Mouse (Mus musculus): ENCODE measurements around the gene Hs3st3a1. TPM values are rescaled to one million over a fixed set of nuclear protein-coding genes. Genes with fewer than 3 reads are reported as not detected.
A peak's percentile ranks its signal among the peaks of the same experiment; 100 is the strongest.

Gene Hs3st3a1
- polyA plus RNA-seq, 1 experiment: 1.8 TPM

DNA sequence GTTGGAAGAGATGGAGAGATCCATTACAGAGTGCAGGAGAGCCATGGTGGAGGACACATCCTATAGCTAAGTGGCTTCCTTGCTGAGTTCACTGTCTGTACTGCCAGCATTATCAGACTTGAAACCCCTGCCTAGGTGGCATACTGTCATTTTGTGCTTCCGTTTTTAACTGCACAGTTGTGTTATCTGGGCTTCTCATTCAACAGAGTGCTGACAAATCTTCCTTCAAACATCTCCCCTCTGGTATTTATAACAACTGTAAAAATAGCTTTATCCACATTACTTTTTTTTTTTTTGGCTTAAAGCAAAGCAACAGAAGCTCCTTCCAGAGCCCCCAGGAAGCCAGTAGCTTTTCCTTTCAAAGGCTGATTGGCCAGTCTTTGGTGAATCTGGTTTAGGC is 10.1 kb downstream of the Hs3st3a1 start:
- no peaks in the 10 kb centered on the region for H3K79me2 ChIP-seq (ENCODE audit: control insufficient read depth, insufficient read depth)
- H3K4me3 ChIP-seq: no peak overlapping the region
- H3ac ChIP-seq (ENCODE audit: control insufficient read depth, insufficient read length): no peak overlapping the region
- TF ChIP-seq MYOD1 (IDR thresholded peaks at IDR 0.05; ENCODE audit: control insufficient read depth in 1 of 3, insufficient read length in 2 of 3, low read depth in 2 of 3): no peak
- no peak for TF ChIP-seq CEBPB (IDR thresholded peaks at IDR 0.05; ENCODE audit: insufficient read depth, poor library complexity, severe bottlenecking)
- no peak for TF ChIP-seq POLR2A (IDR thresholded peaks at IDR 0.05; ENCODE audit: insufficient read length, low read depth)
- TF ChIP-seq MAX (IDR thresholded peaks at IDR 0.05; ENCODE audit: low read depth): no peak
- TF ChIP-seq TCF12 (IDR thresholded peaks at IDR 0.05; ENCODE audit: insufficient read depth, poor library complexity, severe bottlenecking): no peak
- TF ChIP-seq MYOG (IDR thresholded peaks at IDR 0.05; ENCODE audit: control insufficient read depth in 1 of 3, insufficient read depth in 1 of 3, insufficient read length in 2 of 3, low read depth in 2 of 3): no peak
- TF ChIP-seq TCF3 (IDR thresholded peaks at IDR 0.05; ENCODE audit: insufficient read length, low read depth): no peak
- TF ChIP-seq E2F4 (IDR thresholded peaks at IDR 0.05; ENCODE audit: insufficient read depth): no peak
- no peak for TF ChIP-seq POLR2AphosphoS2 (IDR thresholded peaks at IDR 0.05; ENCODE audit: insufficient read length, low read depth)
- TF ChIP-seq SRF (IDR thresholded peaks at IDR 0.05; ENCODE audit: control insufficient read depth, insufficient read length, low read depth): no peak
- TF ChIP-seq USF1 (IDR thresholded peaks at IDR 0.05; ENCODE audit: low read depth): no peak
- TF ChIP-seq REST (IDR thresholded peaks at IDR 0.05; ENCODE audit: insufficient read depth, insufficient read length): no peak
- no peaks in the 10 kb centered on the region for H3K27me3 ChIP-seq (ENCODE audit: control insufficient read depth, insufficient read depth, insufficient read length)
- no peaks in the 10 kb centered on the region for H3K36me3 ChIP-seq (ENCODE audit: control insufficient read depth, insufficient read depth)
- no peak overlapping the region for H3K4me2 ChIP-seq (ENCODE audit: low read depth)

GRCm38 (mm10) chr11:64448586-64449315 is 13.6 kb downstream of the Hs3st3a1 start:
- Histone ChIP-seq H3K27me3 (ENCODE audit: control insufficient read depth, insufficient read depth, insufficient read length) (no peaks in the 10 kb centered on the region), H3K79me2 (ENCODE audit: control insufficient read depth, insufficient read depth) (no peaks in the 10 kb centered on the region), H3K4me3 (no peak overlapping the region), H3K36me3 (ENCODE audit: control insufficient read depth, insufficient read depth) (no peaks in the 10 kb centered on the region), H3ac (ENCODE audit: control insufficient read depth, insufficient read length) (no peak overlapping the region), H3K4me2 (ENCODE audit: low read depth) (no peak overlapping the region)
- TF ChIP-seq SRF (IDR thresholded peaks at IDR 0.05; ENCODE audit: control insufficient read depth, insufficient read length, low read depth): no peak

DNA sequence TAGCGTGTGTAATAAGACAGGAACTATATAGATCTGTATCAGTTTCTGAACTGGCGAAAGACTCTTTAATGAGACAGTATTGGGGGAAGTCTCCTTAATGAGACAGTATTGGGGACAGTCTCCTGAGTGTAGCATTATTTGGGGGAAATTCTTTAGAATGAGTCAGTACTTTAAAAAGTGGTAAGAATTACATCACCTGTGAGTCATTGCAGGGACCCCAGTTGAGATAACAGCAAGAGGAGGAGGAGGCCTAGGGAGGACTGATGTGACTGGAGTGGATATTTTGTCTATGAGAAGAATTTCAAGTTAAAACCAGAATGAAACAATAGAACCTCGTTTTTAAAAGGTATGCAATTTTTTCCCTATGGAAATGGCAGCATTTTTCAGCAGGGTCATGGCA is 26.6 kb downstream of the Hs3st3a1 start:
- TF ChIP-seq CEBPB (IDR thresholded peaks at IDR 0.05; ENCODE audit: insufficient read depth, poor library complexity, severe bottlenecking) (0 out of 2 replicates have a peak, but pooled peaks have one; percentile 9), REST (IDR thresholded peaks at IDR 0.05; ENCODE audit: insufficient read depth, insufficient read length) (no peak)

GRCm38 (mm10) chr11:64468737-64469136 is 33.6 kb downstream of the Hs3st3a1 start:
- Histone ChIP-seq H3ac (ENCODE audit: control insufficient read depth, insufficient read length) (no peak overlapping the region), H3K4me2 (ENCODE audit: low read depth) (peak overlapping the region; percentile 62), H3K36me3 (ENCODE audit: control insufficient read depth, insufficient read depth) (no peaks in the 10 kb centered on the region), H3K4me3 (no peak overlapping the region), H3K79me2 (ENCODE audit: control insufficient read depth, insufficient read depth) (no peaks in the 10 kb centered on the region), H3K27me3 (ENCODE audit: control insufficient read depth, insufficient read depth, insufficient read length) (no peaks in the 10 kb centered on the region)
- TF ChIP-seq REST (IDR thresholded peaks at IDR 0.05; ENCODE audit: insufficient read depth, insufficient read length) (no peak), MYOD1 (IDR thresholded peaks at IDR 0.05; ENCODE audit: control insufficient read depth in 1 of 3, insufficient read length in 2 of 3, low read depth in 2 of 3) (peak in 1 of 3 experiments; percentile 27)

More for the DNA sequence above, 26.6 kb downstream of the Hs3st3a1 start:
- Histone ChIP-seq H3K4me3 (no peak overlapping the region), H3K27me3 (ENCODE audit: control insufficient read depth, insufficient read depth, insufficient read length) (no peaks in the 10 kb centered on the region), H3K79me2 (ENCODE audit: control insufficient read depth, insufficient read depth) (no peaks in the 10 kb centered on the region), H3ac (ENCODE audit: control insufficient read depth, insufficient read length) (no peak overlapping the region), H3K36me3 (ENCODE audit: control insufficient read depth, insufficient read depth) (no peaks in the 10 kb centered on the region), H3K4me2 (ENCODE audit: low read depth) (peak overlapping the region; percentile 19)

- TF ChIP-seq CEBPB (IDR thresholded peaks at IDR 0.05; ENCODE audit: insufficient read depth, poor library complexity, severe bottlenecking): no peak
- no peak for TF ChIP-seq REST (IDR thresholded peaks at IDR 0.05; ENCODE audit: insufficient read depth, insufficient read length)
- no peak for TF ChIP-seq MAX (IDR thresholded peaks at IDR 0.05; ENCODE audit: low read depth)
- TF ChIP-seq POLR2AphosphoS2 (IDR thresholded peaks at IDR 0.05; ENCODE audit: insufficient read length, low read depth): no peak
- no peak for TF ChIP-seq MYOD1 (IDR thresholded peaks at IDR 0.05; ENCODE audit: control insufficient read depth in 1 of 3, insufficient read length in 2 of 3, low read depth in 2 of 3)
- no peak for TF ChIP-seq TCF12 (IDR thresholded peaks at IDR 0.05; ENCODE audit: insufficient read depth, poor library complexity, severe bottlenecking)
- no peaks in the 10 kb centered on the region for H3K79me2 ChIP-seq (ENCODE audit: control insufficient read depth, insufficient read depth)
- no peaks in the 10 kb centered on the region for H3K27me3 ChIP-seq (ENCODE audit: control insufficient read depth, insufficient read depth, insufficient read length)
- no peaks in the 10 kb centered on the region for H3K36me3 ChIP-seq (ENCODE audit: control insufficient read depth, insufficient read depth)
- no peak overlapping the region for H3ac ChIP-seq (ENCODE audit: control insufficient read depth, insufficient read length)
- H3K4me3 ChIP-seq: no peak overlapping the region
- no peak overlapping the region for H3K4me2 ChIP-seq (ENCODE audit: low read depth)
These were observed 35.6 kb downstream of the Hs3st3a1 start for GRCm38 (mm10) chr11:64470689-64471088.

- no peaks in the 10 kb centered on the region for H3K36me3 ChIP-seq (ENCODE audit: control insufficient read depth, insufficient read depth)
- TF ChIP-seq POLR2A (IDR thresholded peaks at IDR 0.05; ENCODE audit: insufficient read length, low read depth): no peak
- no peak for TF ChIP-seq USF1 (IDR thresholded peaks at IDR 0.05; ENCODE audit: low read depth)
- TF ChIP-seq TCF3 (IDR thresholded peaks at IDR 0.05; ENCODE audit: insufficient read length, low read depth): no peak
- no peak for TF ChIP-seq CEBPB (IDR thresholded peaks at IDR 0.05; ENCODE audit: insufficient read depth, poor library complexity, severe bottlenecking)
- no peak for TF ChIP-seq MAX (IDR thresholded peaks at IDR 0.05; ENCODE audit: low read depth)
- no peak for TF ChIP-seq POLR2AphosphoS2 (IDR thresholded peaks at IDR 0.05; ENCODE audit: insufficient read length, low read depth)
- no peak for TF ChIP-seq E2F4 (IDR thresholded peaks at IDR 0.05; ENCODE audit: insufficient read depth)
- no peak for TF ChIP-seq TCF12 (IDR thresholded peaks at IDR 0.05; ENCODE audit: insufficient read depth, poor library complexity, severe bottlenecking)
- no peak for TF ChIP-seq MYOD1 (IDR thresholded peaks at IDR 0.05; ENCODE audit: control insufficient read depth in 1 of 3, insufficient read length in 2 of 3, low read depth in 2 of 3)
- no peak for TF ChIP-seq MYOG (IDR thresholded peaks at IDR 0.05; ENCODE audit: control insufficient read depth in 1 of 3, insufficient read depth in 1 of 3, insufficient read length in 2 of 3, low read depth in 2 of 3)
- no peak for TF ChIP-seq SRF (IDR thresholded peaks at IDR 0.05; ENCODE audit: control insufficient read depth, insufficient read length, low read depth)
- TF ChIP-seq REST (IDR thresholded peaks at IDR 0.05; ENCODE audit: insufficient read depth, insufficient read length): no peak
- no peak overlapping the region for H3ac ChIP-seq (ENCODE audit: control insufficient read depth, insufficient read length)
- H3K4me3 ChIP-seq: no peak overlapping the region
- H3K4me2 ChIP-seq (ENCODE audit: low read depth): no peak overlapping the region
- H3K27me3 ChIP-seq (ENCODE audit: control insufficient read depth, insufficient read depth, insufficient read length): no peaks in the 10 kb centered on the region
- no peaks in the 10 kb centered on the region for H3K79me2 ChIP-seq (ENCODE audit: control insufficient read depth, insufficient read depth)
These were observed 38.5 kb downstream of the Hs3st3a1 start for GRCm38 (mm10) chr11:64473679-64474078.

Measured in myocyte (in vitro differentiated cells).